ENCODE assay signal across 8 mouse cellular contexts in genomic region chr5:33393803-33394202, GRCm38 (mm10). TPM values are rescaled to one million over a fixed set of nuclear protein-coding genes. Genes with fewer than 3 reads are reported as not detected.
DNase-seq lines count a peak whose midpoint lies in the region; ATAC-seq and TF ChIP-seq lines count a peak whose summit lies in the region.

No protein-coding gene starts in this region.

- no peak; the same call in 1 of the 2 replicates for ATAC-seq in kidney, embryonic 15.5 days (replicated peaks; ENCODE audit: low FRiP score)
- ATAC-seq in midbrain, embryonic 15.5 days (replicated peaks), result peak; percentile 88

- H3K4me1 ChIP-seq in kidney, embryonic 15.5 days, result no peaks in the 10 kb centered on the region
- H3K4me1 ChIP-seq in limb, embryonic 10.5 days, result no peaks in the 10 kb centered on the region
- no peaks in the 10 kb centered on the region for H3K4me1 ChIP-seq in midbrain, embryonic 15.5 days
- H3K4me1 ChIP-seq in spleen, adult 2 months (ENCODE audit: control insufficient read depth, insufficient read depth, insufficient read length), result no peaks in the 10 kb centered on the region

- H3K4me2 ChIP-seq in kidney, embryonic 15.5 days, result no peak overlapping the region
- H3K4me2 ChIP-seq in midbrain, embryonic 15.5 days, result no peak overlapping the region

- WGBS in kidney, embryonic 15.5 days, result 14% methylated on average over 7 of the region's 7 CpGs
- 19% methylated on average over 7 of the region's 7 CpGs for WGBS in limb, embryonic 10.5 days
- WGBS in midbrain, embryonic 15.5 days, result 17% methylated on average over 7 of the region's 7 CpGs
- WGBS in spleen, adult 2 months, result 26% methylated on average over 7 of the region's 7 CpGs

- H3K4me3 ChIP-seq in kidney, embryonic 15.5 days (replicated peaks), result no peak overlapping the region
- H3K4me3 ChIP-seq in limb, embryonic 10.5 days, result no peak overlapping the region
- no peak overlapping the region for H3K4me3 ChIP-seq in midbrain, embryonic 15.5 days
- no peak overlapping the region for H3K4me3 ChIP-seq in spleen, adult 2 months (ENCODE audit: extremely low read depth, insufficient read depth, insufficient read length)

- TF ChIP-seq POLR2A in spleen, adult 2 months (IDR thresholded peaks at IDR 0.05; ENCODE audit: low read depth, low read length), result no peak

- H3K9ac ChIP-seq in kidney, embryonic 15.5 days, result no peak overlapping the region
- H3K9ac ChIP-seq in midbrain, embryonic 15.5 days, result no peak overlapping the region

- H3K27ac ChIP-seq in kidney, embryonic 15.5 days, result no peak overlapping the region
- no peak overlapping the region for H3K27ac ChIP-seq in limb, embryonic 10.5 days
- H3K27ac ChIP-seq in midbrain, embryonic 15.5 days, result no peak overlapping the region
- no peak overlapping the region for H3K27ac ChIP-seq in spleen, adult 2 months (ENCODE audit: insufficient read depth, low read length)

- H3K9me3 ChIP-seq in kidney, embryonic 15.5 days (replicated peaks), result no peaks in the 10 kb centered on the region
- H3K9me3 ChIP-seq in limb, embryonic 10.5 days (replicated peaks), result no peaks in the 10 kb centered on the region
- H3K9me3 ChIP-seq in midbrain, embryonic 15.5 days, result no peaks in the 10 kb centered on the region

- peak; percentile 66 for DNase-seq in kidney, adult 11 months
- peak; percentile 88 for DNase-seq in embryo, embryonic 10.5 days (ENCODE audit: low spot score)
- DNase-seq in gastrocnemius, postnatal 25 days, result peak; percentile 37
- DNase-seq in kidney, adult 18-20 months, result peak; percentile 81
- peak; percentile 87 for DNase-seq in limb, embryonic 10.5 days (ENCODE audit: low spot score)
- DNase-seq in spleen, adult 2 months (ENCODE audit: low read depth in 1 of 2, low spot score in 2 of 2), result peak; percentile 38 to 64

- no peaks in the 10 kb centered on the region for H3K27me3 ChIP-seq in kidney, embryonic 15.5 days
- no peaks in the 10 kb centered on the region; the same call in 1 of the 2 replicates for H3K27me3 ChIP-seq in limb, embryonic 10.5 days (ENCODE audit: low read depth, poor library complexity, severe bottlenecking)
- H3K27me3 ChIP-seq in midbrain, embryonic 15.5 days (replicated peaks), result no peaks in the 10 kb centered on the region
- H3K27me3 ChIP-seq in spleen, adult 2 months (ENCODE audit: control insufficient read depth, insufficient read depth, low read length), result no peaks in the 10 kb centered on the region

- peaks cover 37% of the 10 kb centered on the region for H3K36me3 ChIP-seq in kidney, embryonic 15.5 days
- H3K36me3 ChIP-seq in limb, embryonic 10.5 days, result peaks cover 26% of the 10 kb centered on the region
- H3K36me3 ChIP-seq in midbrain, embryonic 15.5 days (replicated peaks), result peaks cover 9% of the 10 kb centered on the region
- H3K36me3 ChIP-seq in spleen, adult 2 months (ENCODE audit: control insufficient read depth, insufficient read depth, low read length), result no peaks in the 10 kb centered on the region; the same call in 1 of the 2 replicates

- TF ChIP-seq CTCF in spleen, adult 2 months (IDR thresholded peaks at IDR 0.05; ENCODE audit: extremely low read depth, insufficient read depth, insufficient read length, insufficient replicate concordance), result peak; percentile 93

RNA-seq across cellular contexts. Expression of gene Uvssa, which starts 15.5 kb away (rescaled TPM):
- polyA plus RNA-seq in kidney, embryonic 15.5 days (2015; fragmentation: Nextera tagmentation; extraction: Ambion mirVana), result 8.5 and 9.4 TPM in 2 replicates
- total RNA-seq in gastrocnemius, postnatal 25 days (2021), result 1 to 10 TPM; 2.1 to 2.8 TPM
- 6.0 and 8.6 TPM in 2 replicates for polyA plus RNA-seq in limb, embryonic 10.5 days (2016; fragmentation: Nextera tagmentation; extraction: Ambion mirVana)
- polyA plus RNA-seq in midbrain, embryonic 15.5 days (2015; fragmentation: Nextera tagmentation; extraction: Ambion mirVana), result 9.0 and 9.7 TPM in 2 replicates
- polyA plus RNA-seq in spleen, adult 2 months (2012; rRNA removed), result 4.1 and 4.9 TPM in 2 replicates

RNA-seq across cellular contexts. Expression of gene Nkx1-1, which starts 40.0 kb away (rescaled TPM):
- polyA plus RNA-seq in kidney, embryonic 15.5 days (2015; fragmentation: Nextera tagmentation; extraction: Ambion mirVana), result not detected in 2 replicates
- not detected for total RNA-seq in gastrocnemius, postnatal 25 days (2021)
- polyA plus RNA-seq in limb, embryonic 10.5 days (2016; fragmentation: Nextera tagmentation; extraction: Ambion mirVana), result not detected in 2 replicates
- polyA plus RNA-seq in midbrain, embryonic 15.5 days (2015; fragmentation: Nextera tagmentation; extraction: Ambion mirVana), result 0.33 TPM in 1 of 2 replicates, not detected in the other
- polyA plus RNA-seq in spleen, adult 2 months (2012; rRNA removed), result not detected in 2 replicates

RNA-seq across cellular contexts. Expression of gene Maea, which starts 58.5 kb away (rescaled TPM):
- 131 and 135 TPM in 2 replicates for polyA plus RNA-seq in kidney, embryonic 15.5 days (2015; fragmentation: Nextera tagmentation; extraction: Ambion mirVana)
- total RNA-seq in gastrocnemius, postnatal 25 days (2021), result 10 to 100 TPM; 54.1 to 59.0 TPM
- 161 and 162 TPM in 2 replicates for polyA plus RNA-seq in limb, embryonic 10.5 days (2016; fragmentation: Nextera tagmentation; extraction: Ambion mirVana)
- 138 and 139 TPM in 2 replicates for polyA plus RNA-seq in midbrain, embryonic 15.5 days (2015; fragmentation: Nextera tagmentation; extraction: Ambion mirVana)
- 68.2 and 77.3 TPM in 2 replicates for polyA plus RNA-seq in spleen, adult 2 months (2012; rRNA removed)

Comparison
In these comparisons a context has a peak if more than half of its experiments do, and no peak if none do; other contexts are left out.
1. DNase-seq: peak in every context shown above with its lines; median percentile 88 in embryo, embryonic 10.5 days; 87 in limb, embryonic 10.5 days; 81 in kidney, adult 18-20 months; 66 in kidney, adult 11 months; 51 in spleen, adult 2 months; 37 in gastrocnemius, postnatal 25 days.